In the genomic region with DNA sequence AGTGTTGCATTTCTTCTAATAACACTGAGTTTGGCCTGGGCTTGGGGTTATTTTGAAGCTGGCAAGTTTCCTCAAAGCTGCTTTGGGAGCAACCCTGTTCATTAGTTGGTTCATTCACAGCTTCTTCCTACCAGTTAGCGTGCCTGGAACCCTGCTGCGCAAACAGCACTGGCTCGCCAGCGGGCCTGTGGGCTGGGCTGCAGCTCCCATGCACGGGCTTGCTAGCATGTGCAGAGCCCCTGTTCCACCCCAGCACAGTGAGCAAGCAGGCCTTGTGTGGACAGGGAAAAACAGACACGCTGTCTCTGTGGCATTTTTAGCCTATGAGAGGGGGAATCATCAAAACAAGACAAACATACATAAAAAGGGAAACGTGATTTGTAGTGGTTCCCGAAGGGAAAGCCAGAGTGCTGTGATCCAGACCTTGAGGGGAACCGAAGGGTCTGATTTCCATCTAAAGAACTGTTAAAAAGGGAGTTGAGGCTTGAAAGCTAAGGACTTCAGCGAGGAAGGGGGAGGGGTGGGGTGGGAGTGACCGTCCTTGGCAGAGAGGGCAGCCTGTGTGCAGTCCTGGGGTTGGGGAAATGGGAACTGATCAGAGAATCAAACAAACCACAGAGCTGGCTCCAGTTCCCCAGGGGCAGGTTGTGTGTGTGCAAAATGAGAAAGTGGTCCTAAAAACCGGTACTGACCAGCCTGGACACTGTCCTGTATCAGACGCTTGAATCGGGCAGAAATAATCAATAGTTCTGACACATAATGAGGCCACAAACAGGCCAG, we compare ENCODE assay signal across 8 mouse cellular contexts.
DNase-seq lines count a peak whose midpoint lies in the region; ATAC-seq and TF ChIP-seq lines count a peak whose summit lies in the region.

No protein-coding gene starts in this region.

- H3K9ac ChIP-seq in heart, embryonic 12.5 days: no peak overlapping the region
- peak overlapping the region; percentile 28; the same call in 1 of the 2 replicates for H3K9ac ChIP-seq in embryonic facial prominence, embryonic 11.5 days (replicated peaks; ENCODE audit: low read length)
- H3K9ac ChIP-seq in heart, embryonic 11.5 days (ENCODE audit: low read depth, low read length): no peak overlapping the region

- peaks cover 13% of the 10 kb centered on the region for H3K9me3 ChIP-seq in heart, embryonic 12.5 days (replicated peaks)
- 0 out of 2 replicates have a peak, but pooled peaks cover 3% of the 10 kb centered on the region for H3K9me3 ChIP-seq in embryonic facial prominence, embryonic 11.5 days (replicated peaks; ENCODE audit: control insufficient read depth, low read length)
- peaks cover 7% of the 10 kb centered on the region for H3K9me3 ChIP-seq in heart, embryonic 11.5 days (replicated peaks; ENCODE audit: control insufficient read depth, low read length)

- ATAC-seq in heart, embryonic 12.5 days (ENCODE audit: insufficient number of reproducible peaks, low FRiP score): no peak
- ATAC-seq in embryonic facial prominence, embryonic 11.5 days (replicated peaks; ENCODE audit: insufficient number of reproducible peaks, low FRiP score, low TSS enrichment, low read depth): no peak
- ATAC-seq in heart, embryonic 11.5 days (replicated peaks; ENCODE audit: insufficient number of reproducible peaks, low FRiP score, low TSS enrichment): no peak

- TF ChIP-seq CTCF in left cerebral cortex, adult 2 months (IDR thresholded peaks at IDR 0.05): no peak

- H3K27me3 ChIP-seq in heart, embryonic 12.5 days (replicated peaks): no peaks in the 10 kb centered on the region
- no peaks in the 10 kb centered on the region for H3K27me3 ChIP-seq in embryonic facial prominence, embryonic 11.5 days (ENCODE audit: control insufficient read depth, insufficient read depth, low read length)
- no peaks in the 10 kb centered on the region for H3K27me3 ChIP-seq in heart, embryonic 11.5 days (ENCODE audit: control insufficient read depth, insufficient read depth, low read length)

- intact Hi-C loops in left cerebral cortex, adult 2 months (cut with DNase I): no loop called here

- no peak overlapping the region for H3K4me3 ChIP-seq in heart, embryonic 12.5 days
- no peak overlapping the region for H3K4me3 ChIP-seq in embryonic facial prominence, embryonic 11.5 days (ENCODE audit: low read depth, low read length)
- H3K4me3 ChIP-seq in left cerebral cortex, adult 2 months: no peak overlapping the region
- no peak overlapping the region for H3K4me3 ChIP-seq in heart, embryonic 11.5 days (ENCODE audit: low read depth, low read length)

- no peaks in the 10 kb centered on the region for H3K36me3 ChIP-seq in heart, embryonic 12.5 days
- H3K36me3 ChIP-seq in embryonic facial prominence, embryonic 11.5 days (replicated peaks; ENCODE audit: control insufficient read depth, insufficient read depth, low read depth, low read length): no peaks in the 10 kb centered on the region
- no peaks in the 10 kb centered on the region for H3K36me3 ChIP-seq in heart, embryonic 11.5 days (ENCODE audit: control insufficient read depth, insufficient read depth, low read length)

- H3K4me1 ChIP-seq in heart, embryonic 12.5 days (replicated peaks): peaks cover 12% of the 10 kb centered on the region
- no peaks in the 10 kb centered on the region for H3K4me1 ChIP-seq in embryonic facial prominence, embryonic 11.5 days (ENCODE audit: control insufficient read depth, insufficient read depth, low read length)
- 0 out of 2 replicates have a peak, but pooled peaks cover 3% of the 10 kb centered on the region for H3K4me1 ChIP-seq in heart, embryonic 11.5 days (ENCODE audit: control insufficient read depth, insufficient read depth, low read length)

- H3K27ac ChIP-seq in heart, embryonic 12.5 days (ENCODE audit: poor library complexity, severe bottlenecking): no peak overlapping the region
- no peak overlapping the region for H3K27ac ChIP-seq in embryonic facial prominence, embryonic 11.5 days (replicated peaks; ENCODE audit: low read depth, low read length)
- H3K27ac ChIP-seq in left cerebral cortex, adult 2 months: no peak overlapping the region
- H3K27ac ChIP-seq in heart, embryonic 11.5 days (ENCODE audit: low read depth, low read length): no peak overlapping the region

- DNase-seq in heart, adult 18-20 months: peak; percentile 26 to 30
- peak; percentile 44 for DNase-seq in R1 (ENCODE audit: low read depth, low spot score)
- peak; percentile 21 for DNase-seq in embryonic facial prominence, embryonic 11.5 days (ENCODE audit: low spot score)
- peak; percentile 15 to 27 for DNase-seq in left cerebral cortex, adult 2 months (ENCODE audit: extremely low spot score in 1 of 2, low spot score in 2 of 2)
- DNase-seq in right cerebral cortex, postnatal 14 days: peak; percentile 29
- no peak for DNase-seq in lung, adult 18-20 months

- WGBS in heart, embryonic 12.5 days: 34% methylated on average over 14 of the region's 14 CpGs
- 41% methylated on average over 14 of the region's 14 CpGs for WGBS in embryonic facial prominence, embryonic 11.5 days
- 34% methylated on average over 14 of the region's 14 CpGs for WGBS in heart, embryonic 11.5 days (ENCODE audit: insufficient replicate concordance)

- H3K4me2 ChIP-seq in heart, embryonic 12.5 days: no peak overlapping the region
- H3K4me2 ChIP-seq in embryonic facial prominence, embryonic 11.5 days (ENCODE audit: low read depth, low read length): no peak overlapping the region
- H3K4me2 ChIP-seq in heart, embryonic 11.5 days: no peak overlapping the region

Comparison
In these comparisons a context has a peak if more than half of its experiments do, and no peak if none do; other contexts are left out.
1. DNase-seq: peak in heart, adult 18-20 months (2 of 2), R1 (single experiment), embryonic facial prominence, embryonic 11.5 days (single experiment), left cerebral cortex, adult 2 months (2 of 2) and right cerebral cortex, postnatal 14 days (single experiment); none in lung, adult 18-20 months (0 of 2).